Mouse (Mus musculus): Measurements from ENCODE around the gene Miga1.

DNA sequence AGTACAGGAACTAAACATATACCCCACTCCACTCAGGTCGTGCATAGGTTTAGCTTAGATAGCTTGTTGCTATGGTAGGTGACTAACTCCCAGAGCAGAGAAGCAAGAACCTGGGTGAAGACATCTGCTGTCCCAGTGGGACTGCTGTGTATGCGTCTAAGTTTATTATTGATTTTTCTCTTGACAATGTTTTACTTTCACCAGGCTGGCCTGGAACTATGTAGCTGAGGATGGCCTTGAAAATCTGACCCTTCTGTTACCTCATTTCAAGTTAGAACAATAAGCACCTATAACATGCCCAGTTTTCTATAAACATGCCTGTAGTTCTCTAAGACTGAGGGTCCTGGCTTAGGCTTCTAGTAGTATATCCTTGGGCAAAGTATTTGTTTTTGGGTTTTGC lies 24.0 kb upstream of the Miga1 start:
- TF ChIP-seq CTCF (IDR thresholded peaks at IDR 0.05; ENCODE audit: low read depth, low read length), result no peak
- TF ChIP-seq GATA1 (IDR thresholded peaks at IDR 0.05; ENCODE audit: borderline replicate concordance, low read length), result no peak

Measured in G1E (cell line).